Mouse (Mus musculus) urinary bladder, adult 18-20 months (tissue): ENCODE measurements at regions not wholly inside any gene's neighbourhood (a gene's known extent, or its start where the extent isn't known, plus 50 kb on each side); places are given as distances from the start of the nearest gene placed in this dataset.

ENCODE experiments used
- DNase-seq, 2 experiments: peaks; one replicate each; pipeline ENCODE4 v3.0.0; 2022; ENCODE audit warnings: low spot score in 2 of 2, mixed read lengths in 2 of 2

- DNase-seq = no peak
Measured at GRCm38 (mm10) chr10:12061069-12061861, 718.1 kb downstream of the Epm2a start.

GRCm38 (mm10) chr10:12062302-12062701 is 719.1 kb downstream of the Epm2a start:
- DNase-seq = no peak

- no peak for DNase-seq
Measured at GRCm38 (mm10) chr10:12083961-12084360, 740.8 kb downstream of the Epm2a start.

- no peak for DNase-seq
Measured at GRCm38 (mm10) chr10:12092521-12092920, 749.3 kb downstream of the Epm2a start.

- DNase-seq = no peak
Measured at GRCm38 (mm10) chr10:12096678-12097077, 753.5 kb downstream of the Epm2a start.

GRCm38 (mm10) chr10:12107001-12107418 is 762.2 kb downstream of the Utrn start:
- DNase-seq = peak in 1 of 2 experiments; percentile 1

GRCm38 (mm10) chr10:12111720-12112119 is 757.4 kb downstream of the Utrn start:
- DNase-seq = no peak

GRCm38 (mm10) chr10:12115767-12116166 is 753.4 kb downstream of the Utrn start:
- DNase-seq = no peak

- no peak for DNase-seq
Measured at GRCm38 (mm10) chr10:12116662-12117303, 752.4 kb downstream of the Utrn start.

GRCm38 (mm10) chr10:12124272-12124671 is 744.9 kb downstream of the Utrn start:
- no peak for DNase-seq

GRCm38 (mm10) chr10:12129486-12129885 is 739.7 kb downstream of the Utrn start:
- no peak for DNase-seq

GRCm38 (mm10) chr10:12144691-12145090 is 724.5 kb downstream of the Utrn start:
- no peak for DNase-seq

- DNase-seq = no peak
Measured at GRCm38 (mm10) chr10:12146942-12147537, 722.1 kb downstream of the Utrn start.

- DNase-seq = no peak
Measured at GRCm38 (mm10) chr10:12170243-12170642, 698.9 kb downstream of the Utrn start.

GRCm38 (mm10) chr10:12174200-12174818 is 694.9 kb downstream of the Utrn start:
- no peak for DNase-seq

GRCm38 (mm10) chr10:12175141-12175540 is 694.0 kb downstream of the Utrn start:
- no peak for DNase-seq

GRCm38 (mm10) chr10:12177482-12177881 is 691.7 kb downstream of the Utrn start:
- no peak for DNase-seq

GRCm38 (mm10) chr10:12180965-12181364 is 688.2 kb downstream of the Utrn start:
- no peak for DNase-seq

GRCm38 (mm10) chr10:12186918-12187639 is 682.1 kb downstream of the Utrn start:
- DNase-seq = no peak

- no peak for DNase-seq
Measured at GRCm38 (mm10) chr10:12187669-12188342, 681.4 kb downstream of the Utrn start.

GRCm38 (mm10) chr10:12190435-12190834 is 678.7 kb downstream of the Utrn start:
- no peak for DNase-seq
